Mouse (Mus musculus): ENCODE results near the gene Hmcn1. TPM values are rescaled to one million over a fixed set of nuclear protein-coding genes. Genes with fewer than 3 reads are reported as not detected.

Hmcn1 gene
- polyA plus RNA-seq (2015; fragmentation: Nextera tagmentation; extraction: Ambion mirVana) = 1.3 and 1.5 TPM in 2 replicates

- Histone ChIP-seq H3K4me1 (ENCODE audit: control insufficient read depth, insufficient read depth, low read depth, low read length) (peaks cover 9% of the 10 kb centered on the region), H3K9ac (ENCODE audit: low read depth, low read length) (peak within 1 kb of the TSS; percentile 64), H3K4me2 (ENCODE audit: low read length) (peak within 1 kb of the TSS; percentile 98), H3K27me3 (replicated peaks; ENCODE audit: control insufficient read depth, insufficient read depth, low read length) (no peaks in the 10 kb centered on the region), H3K4me3 (ENCODE audit: low read length) (peak within 1 kb of the TSS; percentile 51), H3K27ac (ENCODE audit: low read depth, low read length) (no peak within 1 kb of the TSS), H3K36me3 (ENCODE audit: control insufficient read depth, insufficient read depth, low read length) (no peaks in the 10 kb centered on the region), H3K9me3 (ENCODE audit: control insufficient read depth, low read length) (peaks cover 4% of the 10 kb centered on the region)
- peak; percentile 90 for ATAC-seq
- WGBS = under 1% methylated on average over 28 of the region's 38 CpGs
These were observed at the start of gene Hmcn1 for GRCm38 (mm10) chr1:150993162-150994064. Gene Hmcn1 (minus strand): TSS chr1:150993435.

GRCm38 (mm10) chr1:151040945-151041649, 47.9 kb upstream of the Hmcn1 start:
- no peaks in the 10 kb centered on the region for H3K36me3 ChIP-seq (ENCODE audit: control insufficient read depth, insufficient read depth, low read length)
- 51% methylated on average over 18 of the region's 18 CpGs for WGBS
- no peak for ATAC-seq
- H3K9me3 ChIP-seq (ENCODE audit: control insufficient read depth, low read length) = no peaks in the 10 kb centered on the region
- no peak overlapping the region for H3K27ac ChIP-seq (ENCODE audit: low read depth, low read length)
- H3K4me3 ChIP-seq (ENCODE audit: low read length) = no peak overlapping the region
- no peaks in the 10 kb centered on the region for H3K4me1 ChIP-seq (ENCODE audit: control insufficient read depth, insufficient read depth, low read depth, low read length)
- no peaks in the 10 kb centered on the region for H3K27me3 ChIP-seq (replicated peaks; ENCODE audit: control insufficient read depth, insufficient read depth, low read length)
- H3K4me2 ChIP-seq (ENCODE audit: low read length) = no peak overlapping the region
- no peak overlapping the region for H3K9ac ChIP-seq (ENCODE audit: low read depth, low read length)

GRCm38 (mm10) chr1:151040290-151040689, 47.1 kb upstream of the Hmcn1 start:
- no peaks in the 10 kb centered on the region for H3K36me3 ChIP-seq (ENCODE audit: control insufficient read depth, insufficient read depth, low read length)
- WGBS = 66% methylated on average over 7 of the region's 7 CpGs
- H3K9ac ChIP-seq (ENCODE audit: low read depth, low read length) = no peak overlapping the region
- no peaks in the 10 kb centered on the region for H3K27me3 ChIP-seq (replicated peaks; ENCODE audit: control insufficient read depth, insufficient read depth, low read length)
- no peak overlapping the region for H3K4me3 ChIP-seq (ENCODE audit: low read length)
- no peak for ATAC-seq
- H3K4me2 ChIP-seq (ENCODE audit: low read length) = no peak overlapping the region
- no peak overlapping the region for H3K27ac ChIP-seq (ENCODE audit: low read depth, low read length)
- H3K9me3 ChIP-seq (ENCODE audit: control insufficient read depth, low read length) = no peaks in the 10 kb centered on the region
- no peaks in the 10 kb centered on the region for H3K4me1 ChIP-seq (ENCODE audit: control insufficient read depth, insufficient read depth, low read depth, low read length)

GRCm38 (mm10) chr1:151039189-151039588, 46.0 kb upstream of the Hmcn1 start:
- Histone ChIP-seq H3K27me3 (replicated peaks; ENCODE audit: control insufficient read depth, insufficient read depth, low read length) (no peaks in the 10 kb centered on the region), H3K36me3 (ENCODE audit: control insufficient read depth, insufficient read depth, low read length) (no peaks in the 10 kb centered on the region), H3K4me3 (ENCODE audit: low read length) (no peak overlapping the region), H3K4me2 (ENCODE audit: low read length) (no peak overlapping the region), H3K9ac (ENCODE audit: low read depth, low read length) (no peak overlapping the region), H3K27ac (ENCODE audit: low read depth, low read length) (no peak overlapping the region), H3K9me3 (ENCODE audit: control insufficient read depth, low read length) (no peaks in the 10 kb centered on the region), H3K4me1 (ENCODE audit: control insufficient read depth, insufficient read depth, low read depth, low read length) (no peaks in the 10 kb centered on the region)
- 82% methylated on average over 4 of the region's 4 CpGs for WGBS
- ATAC-seq = no peak

GRCm38 (mm10) chr1:151038566-151038965, 45.3 kb upstream of the Hmcn1 start:
- Histone ChIP-seq H3K4me1 (ENCODE audit: control insufficient read depth, insufficient read depth, low read depth, low read length) (no peaks in the 10 kb centered on the region), H3K4me3 (ENCODE audit: low read length) (no peak overlapping the region)
- WGBS = 29% methylated on average over 8 of the region's 8 CpGs

GRCm38 (mm10) chr1:151036405-151036985, 43.3 kb upstream of the Hmcn1 start:
- no peaks in the 10 kb centered on the region for H3K9me3 ChIP-seq (ENCODE audit: control insufficient read depth, low read length)
- WGBS = 77% methylated on average over 15 of the region's 15 CpGs
- H3K4me2 ChIP-seq (ENCODE audit: low read length) = no peak overlapping the region
- no peaks in the 10 kb centered on the region for H3K4me1 ChIP-seq (ENCODE audit: control insufficient read depth, insufficient read depth, low read depth, low read length)
- no peak overlapping the region for H3K9ac ChIP-seq (ENCODE audit: low read depth, low read length)
- H3K27me3 ChIP-seq (replicated peaks; ENCODE audit: control insufficient read depth, insufficient read depth, low read length) = no peaks in the 10 kb centered on the region
- no peaks in the 10 kb centered on the region for H3K36me3 ChIP-seq (ENCODE audit: control insufficient read depth, insufficient read depth, low read length)
- ATAC-seq = no peak
- H3K27ac ChIP-seq (ENCODE audit: low read depth, low read length) = no peak overlapping the region
- no peak overlapping the region for H3K4me3 ChIP-seq (ENCODE audit: low read length)

More at GRCm38 (mm10) chr1:151038566-151038965, 45.3 kb upstream of the Hmcn1 start:
- Histone ChIP-seq H3K27ac (ENCODE audit: low read depth, low read length) (no peak overlapping the region), H3K9me3 (ENCODE audit: control insufficient read depth, low read length) (no peaks in the 10 kb centered on the region), H3K27me3 (replicated peaks; ENCODE audit: control insufficient read depth, insufficient read depth, low read length) (no peaks in the 10 kb centered on the region), H3K4me2 (ENCODE audit: low read length) (no peak overlapping the region), H3K9ac (ENCODE audit: low read depth, low read length) (no peak overlapping the region), H3K36me3 (ENCODE audit: control insufficient read depth, insufficient read depth, low read length) (no peaks in the 10 kb centered on the region)
- no peak for ATAC-seq

- H3K4me3 ChIP-seq (ENCODE audit: low read length) = no peak overlapping the region
- no peak overlapping the region for H3K4me2 ChIP-seq (ENCODE audit: low read length)
- ATAC-seq = no peak
- WGBS = 77% methylated on average over 3 of the region's 3 CpGs
- no peaks in the 10 kb centered on the region for H3K9me3 ChIP-seq (ENCODE audit: control insufficient read depth, low read length)
- no peaks in the 10 kb centered on the region for H3K27me3 ChIP-seq (replicated peaks; ENCODE audit: control insufficient read depth, insufficient read depth, low read length)
- H3K27ac ChIP-seq (ENCODE audit: low read depth, low read length) = no peak overlapping the region
- no peaks in the 10 kb centered on the region for H3K36me3 ChIP-seq (ENCODE audit: control insufficient read depth, insufficient read depth, low read length)
- no peaks in the 10 kb centered on the region for H3K4me1 ChIP-seq (ENCODE audit: control insufficient read depth, insufficient read depth, low read depth, low read length)
- H3K9ac ChIP-seq (ENCODE audit: low read depth, low read length) = no peak overlapping the region
These were observed 42.5 kb upstream of the Hmcn1 start for GRCm38 (mm10) chr1:151035766-151036165.

- H3K9me3 ChIP-seq (ENCODE audit: control insufficient read depth, low read length) = no peaks in the 10 kb centered on the region
- WGBS = 2% methylated on average over 5 of the region's 5 CpGs
- H3K4me1 ChIP-seq (ENCODE audit: control insufficient read depth, insufficient read depth, low read depth, low read length) = no peaks in the 10 kb centered on the region
- no peak overlapping the region for H3K9ac ChIP-seq (ENCODE audit: low read depth, low read length)
- H3K27ac ChIP-seq (ENCODE audit: low read depth, low read length) = no peak overlapping the region
- H3K36me3 ChIP-seq (ENCODE audit: control insufficient read depth, insufficient read depth, low read length) = no peaks in the 10 kb centered on the region
- H3K4me2 ChIP-seq (ENCODE audit: low read length) = no peak overlapping the region
- ATAC-seq = peak; percentile 67
- H3K27me3 ChIP-seq (replicated peaks; ENCODE audit: control insufficient read depth, insufficient read depth, low read length) = no peaks in the 10 kb centered on the region
- no peak overlapping the region for H3K4me3 ChIP-seq (ENCODE audit: low read length)
These were observed 41.9 kb upstream of the Hmcn1 start for GRCm38 (mm10) chr1:151034993-151035592.

GRCm38 (mm10) chr1:151033291-151033690, 40.1 kb upstream of the Hmcn1 start:
- Histone ChIP-seq H3K36me3 (ENCODE audit: control insufficient read depth, insufficient read depth, low read length) (no peaks in the 10 kb centered on the region), H3K4me2 (ENCODE audit: low read length) (no peak overlapping the region), H3K9ac (ENCODE audit: low read depth, low read length) (no peak overlapping the region), H3K27ac (ENCODE audit: low read depth, low read length) (no peak overlapping the region), H3K27me3 (replicated peaks; ENCODE audit: control insufficient read depth, insufficient read depth, low read length) (no peaks in the 10 kb centered on the region), H3K4me1 (ENCODE audit: control insufficient read depth, insufficient read depth, low read depth, low read length) (no peaks in the 10 kb centered on the region), H3K4me3 (ENCODE audit: low read length) (no peak overlapping the region), H3K9me3 (ENCODE audit: control insufficient read depth, low read length) (no peaks in the 10 kb centered on the region)
- ATAC-seq = no peak
